Mouse (Mus musculus): ENCODE results near the gene Slc38a10. TPM values are rescaled to one million over a fixed set of nuclear protein-coding genes. Genes with fewer than 3 reads are reported as not detected.

Gene Slc38a10
- total RNA-seq, 2 experiments from 2014 or later, result 81.4 to 86.5 TPM

- DNase-seq (ENCODE audit: low spot score in 2 of 2), result no peak
These were observed 44.1 kb downstream of the Slc38a10 start for GRCm38 (mm10) chr11:120107026-120107425.

- no peak for DNase-seq (ENCODE audit: low spot score in 2 of 2)
These were observed 47.6 kb downstream of the Slc38a10 start for GRCm38 (mm10) chr11:120103431-120103997.

GRCm38 (mm10) chr11:120101036-120101435 lies 50.1 kb downstream of the Slc38a10 start:
- DNase-seq (ENCODE audit: low spot score in 2 of 2), result peak; percentile 51 to 83

GRCm38 (mm10) chr11:120098588-120099511 lies 52.3 kb downstream of the Slc38a10 start, which contains the start of the genes Tepsin and Ndufaf8:
Tepsin (minus strand) TSS chr11:120098731.
Ndufaf8 (plus strand) TSS chr11:120098928.
- peak; percentile 100 for DNase-seq (ENCODE audit: low spot score in 2 of 2)

GRCm38 (mm10) chr11:120092817-120093591 lies 58.1 kb downstream of the Slc38a10 start:
- no peak for DNase-seq (ENCODE audit: low spot score in 2 of 2)

GRCm38 (mm10) chr11:120090661-120091060 lies 60.5 kb downstream of the Slc38a10 start:
- DNase-seq (ENCODE audit: low spot score in 2 of 2), result no peak

GRCm38 (mm10) chr11:120086702-120087152 lies 64.4 kb downstream of the Slc38a10 start, which contains the start of gene Cep131:
Cep131 (minus strand) TSS chr11:120086827.
- DNase-seq (ENCODE audit: low spot score in 2 of 2), result peak; percentile 96 to 98

GRCm38 (mm10) chr11:120085891-120086627 lies 65.1 kb downstream of the Slc38a10 start:
- no peak for DNase-seq (ENCODE audit: low spot score in 2 of 2)

- DNase-seq (ENCODE audit: low spot score in 2 of 2), result no peak
These were observed 70.9 kb downstream of the Slc38a10 start for GRCm38 (mm10) chr11:120080282-120080681.

GRCm38 (mm10) chr11:120076191-120076590 lies 75.0 kb downstream of the Slc38a10 start:
- no peak for DNase-seq (ENCODE audit: low spot score in 2 of 2)

GRCm38 (mm10) chr11:120072986-120073647 lies 78.0 kb downstream of the Slc38a10 start:
- DNase-seq (ENCODE audit: low spot score in 2 of 2), result no peak

- no peak for DNase-seq (ENCODE audit: low spot score in 2 of 2)
These were observed 79.3 kb downstream of the Slc38a10 start for GRCm38 (mm10) chr11:120071731-120072320.

GRCm38 (mm10) chr11:120071065-120071464 lies 80.1 kb downstream of the Slc38a10 start:
- no peak for DNase-seq (ENCODE audit: low spot score in 2 of 2)

GRCm38 (mm10) chr11:120070286-120070930 lies 80.7 kb downstream of the Slc38a10 start:
- no peak for DNase-seq (ENCODE audit: low spot score in 2 of 2)

GRCm38 (mm10) chr11:120069261-120069660 lies 81.9 kb downstream of the Slc38a10 start:
- no peak for DNase-seq (ENCODE audit: low spot score in 2 of 2)

GRCm38 (mm10) chr11:120067834-120068233 lies 83.3 kb downstream of the Slc38a10 start:
- no peak for DNase-seq (ENCODE audit: low spot score in 2 of 2)

GRCm38 (mm10) chr11:120065291-120065690 lies 85.9 kb downstream of the Slc38a10 start:
- peak; percentile 30 to 53 for DNase-seq (ENCODE audit: low spot score in 2 of 2)

GRCm38 (mm10) chr11:120064668-120065040 lies 86.5 kb downstream of the Slc38a10 start:
- DNase-seq (ENCODE audit: low spot score in 2 of 2), result no peak

- DNase-seq (ENCODE audit: low spot score in 2 of 2), result no peak
These were observed 87.0 kb downstream of the Slc38a10 start for GRCm38 (mm10) chr11:120064006-120064667.

Data from layer of hippocampus, adult 18-20 months (tissue).